Mouse (Mus musculus): Measurements from ENCODE around the gene Osr1.

Gene Osr1

DNA sequence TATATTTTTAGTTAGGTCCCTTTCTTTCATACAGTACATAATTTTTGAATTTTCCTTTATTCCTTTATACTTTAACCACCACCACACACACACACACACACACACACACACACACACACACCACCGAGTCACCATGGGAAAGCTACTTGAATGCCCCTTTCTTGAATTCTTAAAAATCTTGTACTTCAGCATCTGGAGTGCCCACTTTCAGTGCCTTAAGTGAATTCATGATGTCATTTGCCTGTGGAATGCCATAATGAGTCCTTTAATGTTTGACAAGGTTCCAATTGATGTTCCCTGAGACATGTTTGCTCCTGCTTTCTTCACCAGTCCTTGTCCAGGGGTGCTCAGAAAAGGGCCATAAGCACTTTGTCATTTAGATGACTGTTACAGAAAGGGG is 17.8 kb downstream of the Osr1 start:
- no peak for DNase-seq

GRCm38 (mm10) chr12:9589561-9590134 is 19.7 kb downstream of the Osr1 start:
- no peak for DNase-seq

DNA sequence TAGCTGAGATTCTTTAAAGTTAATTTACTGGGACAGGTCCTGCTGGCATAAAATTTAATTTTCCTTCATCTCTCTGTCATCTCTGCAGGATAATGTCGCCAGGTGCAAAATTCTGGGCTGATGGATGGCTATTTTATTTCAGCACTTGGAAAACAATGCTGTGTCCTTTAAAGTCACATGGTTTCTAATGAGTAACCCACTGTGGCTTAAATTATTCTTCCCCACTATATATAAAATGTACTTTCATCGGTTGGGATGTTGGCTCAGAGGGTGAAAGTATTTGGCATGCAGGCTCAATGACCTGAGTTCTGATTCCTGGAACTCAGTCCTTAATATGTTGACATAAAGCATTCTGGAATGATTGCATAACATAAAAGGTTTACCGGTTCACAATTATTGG is 21.2 kb downstream of the Osr1 start:
- no peak for DNase-seq

DNA sequence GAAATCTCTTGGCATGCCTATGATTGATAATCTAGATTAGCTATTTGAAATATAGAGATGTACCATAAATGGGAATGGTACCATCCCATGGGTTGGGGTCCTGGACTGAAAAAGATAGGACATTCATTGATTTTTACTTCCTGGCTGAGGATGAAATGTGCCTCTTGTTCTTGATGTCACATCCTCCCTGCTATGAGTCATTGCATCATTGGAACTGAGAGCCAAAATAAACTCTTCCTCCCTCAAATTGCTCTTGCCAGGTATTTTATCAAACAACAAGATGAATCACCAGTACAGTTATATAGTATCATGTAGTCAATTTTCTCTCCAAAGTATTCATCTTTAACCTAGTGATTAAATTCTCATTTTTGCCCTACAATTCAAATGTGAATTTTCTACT is 28.3 kb downstream of the Osr1 start:
- DNase-seq = no peak

Measured in lung, adult 18-20 months (tissue).